Mouse (Mus musculus): Measurements from ENCODE around the gene Tjp2.
"Not testable (repeated sequence)": the region's sequence is repeated elsewhere in the genome, so short reads cannot be mapped to it uniquely, and the experiment has no call there.

Tjp2 gene

GRCm38 (mm10) chr19:24224500-24225304 is at the start of gene Tjp2:
Gene Tjp2 (minus strand): TSS chr19:24225030.
- ATAC-seq (ENCODE audit: low TSS enrichment) = peak; percentile 75

GRCm38 (mm10) chr19:24274281-24274680 is 49.5 kb upstream of the Tjp2 start:
- no peak for ATAC-seq (ENCODE audit: low TSS enrichment)

GRCm38 (mm10) chr19:24271746-24272426 is 47.1 kb upstream of the Tjp2 start:
- ATAC-seq (ENCODE audit: low TSS enrichment) = peak; percentile 94

- peak; percentile 74 for ATAC-seq (ENCODE audit: low TSS enrichment)
Observed at GRCm38 (mm10) chr19:24271326-24271725, 46.5 kb upstream of the Tjp2 start.

- peak; percentile 45 for ATAC-seq (ENCODE audit: low TSS enrichment)
Observed at GRCm38 (mm10) chr19:24268531-24268930, 43.7 kb upstream of the Tjp2 start.

GRCm38 (mm10) chr19:24266046-24266830 is 41.4 kb upstream of the Tjp2 start:
- no peak for ATAC-seq (ENCODE audit: low TSS enrichment)

GRCm38 (mm10) chr19:24264991-24265390 is 40.2 kb upstream of the Tjp2 start:
- ATAC-seq (ENCODE audit: low TSS enrichment) = peak; percentile 86

GRCm38 (mm10) chr19:24262736-24263135 is 37.9 kb upstream of the Tjp2 start:
- no peak for ATAC-seq (ENCODE audit: low TSS enrichment)

GRCm38 (mm10) chr19:24259390-24260351 is 34.8 kb upstream of the Tjp2 start:
- ATAC-seq (ENCODE audit: low TSS enrichment) = peak; percentile 74

GRCm38 (mm10) chr19:24258368-24258767 is 33.5 kb upstream of the Tjp2 start:
- ATAC-seq (ENCODE audit: low TSS enrichment) = no peak

GRCm38 (mm10) chr19:24257962-24258361 is 33.1 kb upstream of the Tjp2 start:
- no peak for ATAC-seq (ENCODE audit: low TSS enrichment)

GRCm38 (mm10) chr19:24253657-24254260 is 28.9 kb upstream of the Tjp2 start:
- no peak for ATAC-seq (ENCODE audit: low TSS enrichment)

GRCm38 (mm10) chr19:24251869-24252268 is 27.0 kb upstream of the Tjp2 start:
- ATAC-seq (ENCODE audit: low TSS enrichment) = no peak

GRCm38 (mm10) chr19:24243340-24243739 is 18.5 kb upstream of the Tjp2 start:
- no peak for ATAC-seq (ENCODE audit: low TSS enrichment)

GRCm38 (mm10) chr19:24241799-24242546 is 17.1 kb upstream of the Tjp2 start:
- no peak for ATAC-seq (ENCODE audit: low TSS enrichment)

- ATAC-seq (ENCODE audit: low TSS enrichment) = no peak
Observed at GRCm38 (mm10) chr19:24241271-24241670, 16.4 kb upstream of the Tjp2 start.

- ATAC-seq (ENCODE audit: low TSS enrichment) = no peak
Observed at GRCm38 (mm10) chr19:24238011-24238410, 13.2 kb upstream of the Tjp2 start.

- not testable (repeated sequence) for ATAC-seq (ENCODE audit: low TSS enrichment)
Observed at GRCm38 (mm10) chr19:24232356-24232755, 7.5 kb upstream of the Tjp2 start.

- no peak for ATAC-seq (ENCODE audit: low TSS enrichment)
Observed at GRCm38 (mm10) chr19:24225305-24225696, 471 bp upstream of the Tjp2 start.

- peak; percentile 39 for ATAC-seq (ENCODE audit: low TSS enrichment)
Observed at GRCm38 (mm10) chr19:24223851-24224251, 979 bp downstream of the Tjp2 start.
